Mouse (Mus musculus) A20 (cell line): Measurements from ENCODE around the gene Phlda1.
A peak's percentile ranks its signal among the peaks of the same experiment; 100 is the strongest.

Experiments used
- DNase-seq: peaks from one replicate; pipeline ENCODE4 v3.0.0-alpha.2; 2011; ENCODE audit warnings: low read depth, low spot score

Gene Phlda1

DNA sequence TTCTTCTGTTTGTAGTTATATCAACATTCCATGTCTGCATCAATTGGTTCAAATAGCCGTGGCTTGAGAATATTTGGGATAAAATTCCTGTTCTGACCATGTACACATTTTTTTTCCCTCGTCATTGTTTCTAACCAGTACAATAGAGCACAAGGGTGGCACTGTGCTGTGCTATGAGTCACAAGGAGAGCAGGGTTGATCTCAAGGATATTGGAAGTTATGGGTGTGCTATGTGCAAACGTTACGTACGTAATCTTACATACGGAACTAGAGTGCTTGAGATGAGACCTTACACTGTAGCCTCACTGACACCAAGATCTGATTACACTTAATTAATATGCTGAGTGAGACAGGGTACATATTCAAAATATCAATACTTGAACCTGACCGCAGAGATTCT, 21.5 kb downstream of the Phlda1 start:
- no peak for DNase-seq

DNA sequence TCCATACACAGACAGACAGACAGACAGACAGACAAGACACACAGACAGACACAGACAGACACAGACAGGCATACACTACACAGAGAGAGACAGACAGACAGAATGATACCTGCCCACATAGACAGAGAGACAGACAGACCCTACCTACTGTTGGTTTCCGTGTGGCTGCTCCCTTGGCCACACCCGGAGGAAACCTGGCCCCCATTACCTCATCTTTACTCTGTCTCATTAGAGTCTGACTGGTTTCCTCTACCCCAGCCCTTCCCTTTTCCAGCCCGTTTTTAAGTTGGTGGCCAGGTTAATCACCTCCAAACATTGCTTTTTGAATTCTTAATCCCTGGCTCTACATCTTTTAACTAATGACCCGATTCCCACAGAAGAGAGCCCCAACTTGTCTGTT, 22.2 kb downstream of the Phlda1 start:
- DNase-seq, result peak; percentile 36

DNA sequence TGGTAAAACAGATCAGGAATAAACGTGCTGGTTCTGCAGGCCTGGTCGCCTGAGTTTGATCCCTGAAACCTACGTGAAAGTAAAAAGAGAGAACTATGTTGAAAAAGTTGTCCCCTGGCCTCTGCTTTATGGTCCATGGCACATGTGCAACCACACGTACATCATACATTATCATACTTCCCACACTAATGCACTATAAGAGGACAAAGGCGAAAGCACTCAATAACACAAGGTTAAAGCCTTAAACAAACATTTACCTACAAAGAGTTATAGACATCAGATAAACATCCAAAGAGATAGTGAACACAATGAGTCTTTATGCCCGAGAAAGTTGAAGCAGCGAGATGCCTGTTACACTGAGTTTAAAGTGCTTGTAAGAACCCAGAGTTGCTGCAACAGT, 24.3 kb downstream of the Phlda1 start:
- no peak for DNase-seq

DNA sequence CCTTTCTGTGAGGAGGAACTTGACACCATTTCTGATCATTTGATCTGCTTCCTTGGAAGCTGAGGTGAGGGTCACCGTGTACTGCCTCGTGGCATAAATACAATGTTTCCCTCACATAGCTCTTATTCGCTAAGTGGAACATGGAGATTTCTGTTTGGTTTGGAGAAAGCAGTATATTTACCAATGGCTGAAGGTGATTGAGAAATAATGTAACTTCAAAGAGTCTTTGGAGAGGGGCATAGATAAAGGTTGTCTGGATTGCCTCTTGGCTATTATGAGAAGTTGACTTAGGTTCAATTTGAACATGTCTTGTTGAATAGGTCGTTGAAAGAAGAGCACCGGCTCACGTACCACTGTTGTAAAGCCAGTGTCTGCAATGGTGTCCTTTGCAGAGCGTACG, 28.6 kb downstream of the Phlda1 start:
- DNase-seq, result no peak

DNA sequence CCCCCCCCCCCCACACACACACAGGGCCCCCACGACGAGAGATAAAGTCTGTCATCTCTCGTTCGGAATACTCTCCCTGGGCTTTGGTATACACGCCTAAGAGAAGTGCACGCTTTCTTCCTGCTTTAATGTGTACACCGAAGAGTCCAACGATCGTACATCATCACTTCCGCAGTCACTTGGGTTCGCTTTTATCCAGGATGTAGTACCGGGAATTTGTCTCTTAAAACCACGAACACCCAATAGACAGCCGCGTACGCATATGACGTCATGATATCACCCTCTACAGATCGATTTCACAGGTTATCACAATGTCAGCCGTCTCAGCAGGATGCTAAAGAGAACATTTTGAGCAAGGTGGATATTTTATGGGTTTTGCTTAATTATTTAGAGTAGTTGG, 31.3 kb downstream of the Phlda1 start:
- DNase-seq, result no peak

DNA sequence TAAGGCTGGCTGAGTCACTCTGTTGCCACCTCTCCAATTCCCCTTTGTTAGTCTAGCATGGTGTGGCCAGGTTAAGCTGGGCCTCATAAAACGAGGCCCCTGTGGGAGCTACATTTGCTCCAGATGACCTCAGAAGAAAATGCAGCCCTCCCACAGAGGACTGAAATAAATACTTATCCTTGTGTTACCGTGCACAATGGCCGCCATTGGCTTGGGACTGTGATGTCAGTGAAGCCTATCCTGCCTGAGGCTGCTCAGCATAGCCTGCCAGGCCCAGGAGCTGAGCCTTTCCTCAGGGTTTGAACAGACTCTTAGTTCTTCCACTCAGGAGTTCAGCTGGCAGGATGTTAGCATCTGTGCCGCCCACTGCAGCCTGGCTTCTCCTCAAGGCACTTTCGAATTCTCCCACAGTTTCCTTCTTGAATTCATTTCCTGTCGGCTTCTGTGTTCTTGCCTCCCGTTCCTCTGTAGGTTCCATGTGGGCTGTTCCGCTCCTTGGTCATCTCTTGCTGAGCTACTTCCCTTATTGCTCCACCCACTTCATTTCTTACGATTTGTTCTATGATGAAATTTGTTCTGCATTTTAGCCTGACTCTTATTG, 33.7 kb downstream of the Phlda1 start:
- no peak for DNase-seq

DNA sequence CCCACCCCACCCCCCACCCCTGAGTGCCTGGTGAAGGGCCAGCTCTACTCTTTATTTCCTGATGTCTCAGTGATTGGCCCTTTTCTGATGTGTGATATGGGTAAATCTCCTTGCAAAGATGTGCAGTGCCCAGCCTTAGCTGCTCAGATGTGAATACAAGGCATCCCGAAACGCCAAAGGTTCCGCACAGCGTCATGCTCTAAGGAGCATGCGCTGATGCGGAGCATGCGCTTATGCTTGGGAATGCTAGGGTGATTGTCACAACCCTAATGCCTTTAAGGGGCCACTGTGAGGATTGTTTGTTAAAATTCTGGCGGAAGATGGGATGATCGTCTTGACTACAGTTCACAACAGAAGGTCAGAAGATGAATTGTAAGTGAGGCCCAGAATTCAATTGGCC, 34.6 kb downstream of the Phlda1 start:
- DNase-seq, result no peak

DNA sequence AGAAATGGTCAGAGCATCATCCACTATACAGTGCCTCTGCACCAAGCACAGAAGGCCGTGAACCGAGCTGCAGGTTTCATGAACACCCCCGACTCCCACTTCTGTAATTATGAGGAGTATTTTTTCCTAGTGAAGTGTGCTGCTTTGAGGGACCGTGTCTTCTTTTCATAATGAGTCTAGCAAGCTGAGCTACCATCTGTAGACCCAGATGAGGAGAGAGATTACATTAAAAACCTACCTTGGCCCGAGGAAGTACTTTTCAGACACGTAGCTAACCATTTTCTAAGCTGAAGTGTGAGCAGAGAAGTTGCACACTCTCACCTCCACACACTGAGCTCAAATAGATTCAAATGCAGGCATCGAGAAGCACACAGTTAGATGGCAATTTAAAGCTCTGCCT, 37.0 kb downstream of the Phlda1 start:
- DNase-seq, result no peak

DNA sequence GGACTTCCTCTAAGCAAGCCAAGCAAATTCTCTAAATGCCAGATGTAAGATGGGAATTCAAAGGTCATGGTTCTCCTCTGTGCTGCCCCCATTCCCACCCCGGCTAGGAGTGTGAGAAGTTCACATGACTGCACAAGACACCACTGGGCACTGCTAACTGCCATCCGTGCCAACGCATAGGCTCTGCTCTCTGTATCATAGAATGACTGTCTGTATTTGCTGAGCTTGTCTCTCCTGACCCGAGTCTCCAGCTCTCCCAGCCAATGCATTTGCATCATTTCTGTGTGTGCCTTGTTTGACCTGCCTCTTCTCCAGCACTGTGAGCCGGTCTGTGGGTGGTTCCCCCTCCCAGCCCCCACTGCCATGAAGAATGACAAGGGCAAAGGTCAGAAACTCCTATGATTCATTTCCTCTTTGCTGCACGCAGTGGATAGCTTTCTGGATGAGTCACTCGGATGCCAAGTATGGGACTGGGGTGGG, 37.7 kb downstream of the Phlda1 start:
- DNase-seq, result no peak

DNA sequence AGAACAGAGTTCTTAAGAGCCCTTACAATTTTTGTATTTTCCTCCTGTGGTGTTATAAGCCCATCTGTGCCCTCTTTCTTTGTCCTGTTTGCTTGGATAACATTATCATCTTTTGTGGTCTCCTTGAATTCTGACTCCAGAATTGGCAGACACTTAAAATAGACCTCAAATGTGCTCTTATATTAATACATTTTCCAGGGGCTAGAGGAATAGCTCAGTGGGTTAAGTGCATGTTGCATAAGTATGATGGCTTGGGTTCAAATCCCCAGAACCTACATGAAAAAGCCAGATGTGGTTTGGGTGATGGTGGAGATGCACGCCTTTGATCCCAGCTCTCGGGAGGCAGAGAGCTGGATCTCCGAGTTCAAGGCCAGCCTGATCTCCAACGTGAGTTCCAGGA, 38.2 kb downstream of the Phlda1 start:
- no peak for DNase-seq

DNA sequence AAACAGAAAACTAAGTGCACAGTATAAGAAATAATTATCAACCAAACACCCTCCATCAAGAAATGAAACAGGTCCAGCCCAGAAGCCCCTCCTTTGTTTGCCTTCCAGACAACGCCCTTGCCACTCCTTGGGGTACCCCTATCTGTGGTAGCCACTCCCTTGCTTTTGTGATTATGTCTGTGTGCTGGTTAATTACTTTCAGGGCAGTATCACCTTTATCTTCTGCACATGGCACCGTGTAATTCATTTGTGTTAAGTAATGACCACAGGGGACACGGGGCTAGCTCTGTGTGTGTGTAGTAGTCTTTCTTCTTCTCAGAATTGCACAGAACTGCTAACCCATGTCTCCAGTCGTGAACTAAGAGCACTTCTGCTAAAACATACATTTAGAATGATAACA, 39.6 kb downstream of the Phlda1 start:
- no peak for DNase-seq

DNA sequence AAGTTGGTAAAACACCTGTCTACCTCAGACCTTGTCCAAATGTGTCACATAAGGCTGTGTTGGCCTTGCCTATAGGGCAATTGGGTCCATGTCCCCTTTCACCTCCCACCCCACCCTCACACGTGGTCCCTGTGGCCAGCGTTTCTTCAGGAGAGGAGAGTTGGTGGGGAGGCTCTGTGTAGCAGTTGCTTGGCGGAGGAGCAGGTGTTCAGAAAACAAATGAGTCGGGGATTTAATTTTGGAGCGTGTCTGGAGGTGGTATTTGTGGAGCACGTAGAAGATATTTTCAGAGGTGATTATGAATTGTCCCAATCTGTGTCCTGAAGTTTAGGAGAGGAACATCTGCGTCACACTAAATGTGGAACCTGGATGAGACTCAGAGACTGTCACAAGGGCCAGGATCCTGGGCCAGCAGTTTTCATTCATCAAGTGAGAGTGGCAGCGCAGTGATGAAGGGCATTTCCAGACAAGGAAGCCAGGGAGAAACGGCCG, 41.8 kb downstream of the Phlda1 start:
- DNase-seq, result no peak

DNA sequence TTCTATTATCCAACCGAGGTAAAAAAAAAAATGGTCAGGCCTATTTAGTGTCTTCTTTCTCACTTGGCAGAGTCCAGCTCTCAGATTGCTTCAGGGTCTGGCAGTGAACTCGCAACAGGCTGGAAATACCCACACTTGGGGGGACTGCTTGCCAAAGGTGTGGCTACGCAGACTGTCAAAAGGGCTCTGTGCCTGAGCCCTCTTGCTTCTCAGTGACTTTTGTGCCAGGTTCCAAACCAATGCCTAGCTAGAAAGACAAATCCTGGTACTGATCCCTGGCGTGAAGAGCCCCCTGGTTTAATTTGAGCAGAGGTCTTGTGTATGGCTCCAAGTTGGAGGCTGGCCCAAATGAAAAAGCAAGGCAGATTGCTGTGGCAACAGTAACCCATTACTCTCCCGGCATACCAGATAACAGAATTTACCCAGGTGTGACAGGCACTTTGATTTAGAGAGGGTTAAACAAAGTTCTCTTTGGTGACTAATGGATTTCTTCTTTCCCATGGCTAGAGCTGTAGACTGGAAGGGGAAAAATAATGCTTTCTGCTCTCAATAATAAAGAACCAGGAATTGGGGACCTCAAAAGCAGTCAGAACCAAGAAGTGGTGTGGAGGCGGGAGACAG, 44.1 kb downstream of the Phlda1 start:
- DNase-seq, result no peak

DNA sequence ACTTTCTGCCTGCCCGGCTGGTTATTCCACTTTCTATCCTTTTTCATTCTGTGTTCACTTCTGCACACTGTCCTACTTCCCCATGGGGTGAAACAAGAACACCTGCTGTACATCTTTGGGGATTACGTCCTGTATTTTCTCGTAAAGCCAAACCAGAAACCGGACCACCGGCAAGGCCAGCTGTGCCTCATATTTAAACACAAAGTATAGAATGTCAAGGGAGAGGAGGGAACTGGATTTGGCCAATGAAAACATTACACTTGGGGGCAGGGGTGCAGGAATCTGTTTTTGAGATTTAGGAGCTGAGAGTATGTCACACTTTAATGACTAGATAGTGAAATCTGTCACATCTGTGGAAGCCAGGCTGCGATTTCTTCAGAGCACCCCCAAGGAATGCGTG, 47.6 kb downstream of the Phlda1 start:
- no peak for DNase-seq

DNA sequence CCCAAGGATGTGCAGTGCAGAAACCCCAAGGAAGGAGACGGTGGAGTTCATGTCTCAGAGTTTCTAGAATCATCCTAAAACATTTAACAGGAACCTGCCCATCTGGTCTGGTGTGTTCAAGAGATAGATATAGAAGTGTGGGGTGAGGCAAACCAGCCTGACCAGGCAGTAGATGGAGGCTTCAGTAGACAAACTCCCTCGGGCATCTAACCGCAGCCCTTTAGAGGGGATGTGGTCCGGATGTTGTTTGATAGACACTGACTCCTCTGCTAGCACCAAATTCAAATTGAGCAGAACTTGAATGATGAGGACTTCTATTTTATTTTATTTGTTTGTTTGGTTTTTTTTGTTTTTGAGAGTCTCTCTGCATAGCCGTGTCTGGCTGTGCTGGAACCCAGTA, 48.6 kb downstream of the Phlda1 start:
- DNase-seq, result no peak

DNA sequence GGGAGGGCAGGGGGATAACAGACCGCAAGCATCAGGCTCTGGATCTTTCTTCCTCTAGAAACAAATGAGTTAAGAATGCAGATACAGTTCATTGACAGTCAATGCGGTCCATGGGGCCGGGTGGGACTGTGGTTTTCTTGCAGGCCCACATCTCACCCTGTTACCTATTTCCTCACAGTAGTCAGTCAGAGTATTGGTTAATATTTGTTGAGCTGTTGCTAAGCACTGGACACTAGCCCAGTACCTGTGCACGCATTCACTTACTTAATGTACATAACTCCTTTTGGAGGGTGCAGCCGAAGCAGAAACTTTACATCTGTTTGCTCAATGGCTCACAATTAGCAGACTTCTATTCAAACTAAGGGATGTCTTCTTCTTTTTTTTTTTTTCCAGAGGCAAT, 52.1 kb downstream of the Phlda1 start:
- DNase-seq, result no peak
